Mouse (Mus musculus) limb, embryonic 11.5 days (tissue): ENCODE results near the gene Ptpn13. TPM values are rescaled to one million over a fixed set of nuclear protein-coding genes. Genes with fewer than 3 reads are reported as not detected.

Experiments used
- ATAC-seq: fragments of 200-750 bp; cut with Nextera tagmentation; 2 replicates; pipeline ENCODE4 v1.8.0; 2017; ENCODE audit warnings: low read depth; ENCODE audit not compliant: insufficient number of reproducible peaks, low FRiP score, low TSS enrichment
- DNase-seq: peaks from one replicate; pipeline ENCODE4 v3.0.0-alpha.2; 2015; ENCODE audit warnings: low spot score
- H3K27ac ChIP-seq: fragments of 300-500 bp; sonication (generic); replicated peaks from 2 replicates; pipeline ENCODE4 v1.5.1; 2014; ENCODE audit warnings: low read depth, mild to moderate bottlenecking, low read length
- H3K27me3 ChIP-seq: fragments of 300-500 bp; sonication (generic); 2 replicates; pipeline ENCODE4 v1.6.1; 2014; ENCODE audit warnings: mild to moderate bottlenecking, low read length, mixed read lengths; ENCODE audit not compliant: control insufficient read depth, insufficient read depth
- H3K36me3 ChIP-seq: fragments of 300-500 bp; sonication (generic); 2 replicates; pipeline ENCODE4 v1.6.1; 2014; ENCODE audit warnings: mild to moderate bottlenecking, low read length, moderate library complexity, mixed read lengths; ENCODE audit not compliant: control insufficient read depth, insufficient read depth
- H3K4me1 ChIP-seq: fragments of 300-500 bp; sonication (generic); 2 replicates; pipeline ENCODE4 v1.6.1; 2014; ENCODE audit warnings: low read length, mixed read lengths; ENCODE audit not compliant: control insufficient read depth, insufficient read depth
- H3K4me2 ChIP-seq: fragments of 300-500 bp; sonication (generic); 2 replicates; pipeline ENCODE4 v1.6.1; 2014; ENCODE audit warnings: low read depth, mild to moderate bottlenecking, moderate library complexity; ENCODE audit not compliant: severe bottlenecking
- H3K4me3 ChIP-seq: fragments of 300-500 bp; sonication (generic); 2 replicates; pipeline ENCODE4 v1.5.1; 2014; ENCODE audit warnings: low read depth, low read length
- H3K9ac ChIP-seq: fragments of 300-500 bp; sonication (generic); 2 replicates; pipeline ENCODE4 v1.6.1; 2014; ENCODE audit warnings: mild to moderate bottlenecking, low read length
- H3K9me3 ChIP-seq: fragments of 300-500 bp; sonication (generic); 2 replicates; pipeline ENCODE4 v1.6.1; 2016; ENCODE audit warnings: low read length; ENCODE audit not compliant: control insufficient read depth
- WGBS: fragments of 180-500 bp; shearing (Covaris S2); extraction: QIAGEN DNeasy Blood & Tissue Kit; methylation state at CpG from one replicate; pipeline ENCODE4 v1.1.7; 2014; 5-methylcytosine and 5-hydroxymethylcytosine counted together
- polyA plus RNA-seq: library from polyadenylated mRNA; unstranded; fragments of >200 nt; fragmentation: Nextera tagmentation; extraction: Ambion mirVana; gene quantifications from 2 replicates; pipeline ENCODE4 v1.2.1, GENCODE M21; 2014

The Ptpn13 gene
- polyA plus RNA-seq, 1 experiment from 2014 or later = 9.2 TPM

- Histone ChIP-seq H3K4me1 (no peaks in the 10 kb centered on the region), H3K27ac (no peak overlapping the region), H3K27me3 (no peaks in the 10 kb centered on the region), H3K36me3 (no peaks in the 10 kb centered on the region), H3K9me3 (no peaks in the 10 kb centered on the region), H3K4me3 (no peak overlapping the region), H3K4me2 (no peak overlapping the region), H3K9ac (no peak overlapping the region)
- WGBS = 89% methylated on average over 1 of the region's 1 CpGs
- DNase-seq = no peak
- no peak for ATAC-seq
These were observed 31.8 kb downstream of the Ptpn13 start for GRCm38 (mm10) chr5:103456794-103457193.

- no peak overlapping the region for H3K4me3 ChIP-seq
- H3K27ac ChIP-seq = no peak overlapping the region
- no peak overlapping the region for H3K4me2 ChIP-seq
- no peaks in the 10 kb centered on the region for H3K9me3 ChIP-seq
- WGBS = 52% methylated on average over 8 of the region's 8 CpGs
- H3K9ac ChIP-seq = no peak overlapping the region
- H3K27me3 ChIP-seq = no peaks in the 10 kb centered on the region
- no peak for ATAC-seq
- no peaks in the 10 kb centered on the region for H3K36me3 ChIP-seq
- H3K4me1 ChIP-seq = no peaks in the 10 kb centered on the region
- DNase-seq = no peak
These were observed 33.4 kb downstream of the Ptpn13 start for GRCm38 (mm10) chr5:103458411-103458810.

GRCm38 (mm10) chr5:103458959-103459675, 34.1 kb downstream of the Ptpn13 start:
- Histone ChIP-seq H3K9me3 (no peaks in the 10 kb centered on the region), H3K36me3 (no peaks in the 10 kb centered on the region), H3K27ac (no peak overlapping the region), H3K27me3 (no peaks in the 10 kb centered on the region), H3K4me3 (no peak overlapping the region), H3K4me1 (no peaks in the 10 kb centered on the region), H3K4me2 (no peak overlapping the region), H3K9ac (no peak overlapping the region)
- no peak for ATAC-seq
- 89% methylated on average over 8 of the region's 8 CpGs for WGBS
- no peak for DNase-seq

GRCm38 (mm10) chr5:103460903-103461302, 35.9 kb downstream of the Ptpn13 start:
- WGBS = 80% methylated on average over 6 of the region's 6 CpGs
- DNase-seq = no peak
- Histone ChIP-seq H3K9ac (no peak overlapping the region), H3K4me1 (no peaks in the 10 kb centered on the region), H3K9me3 (no peaks in the 10 kb centered on the region), H3K36me3 (no peaks in the 10 kb centered on the region), H3K27ac (no peak overlapping the region), H3K4me3 (no peak overlapping the region), H3K27me3 (no peaks in the 10 kb centered on the region), H3K4me2 (no peak overlapping the region)
- ATAC-seq = no peak

GRCm38 (mm10) chr5:103463661-103464219, 38.7 kb downstream of the Ptpn13 start:
- WGBS = 81% methylated on average over 10 of the region's 10 CpGs
- Histone ChIP-seq H3K4me3 (no peak overlapping the region), H3K9me3 (no peaks in the 10 kb centered on the region), H3K27ac (no peak overlapping the region), H3K36me3 (no peaks in the 10 kb centered on the region), H3K9ac (no peak overlapping the region), H3K27me3 (no peaks in the 10 kb centered on the region), H3K4me2 (no peak overlapping the region), H3K4me1 (no peaks in the 10 kb centered on the region)
- no peak for DNase-seq
- no peak for ATAC-seq

GRCm38 (mm10) chr5:103464329-103464728, 39.3 kb downstream of the Ptpn13 start:
- DNase-seq (no peak), ATAC-seq (no peak)
- 78% methylated on average over 4 of the region's 4 CpGs for WGBS
- Histone ChIP-seq H3K4me3 (no peak overlapping the region), H3K9me3 (no peaks in the 10 kb centered on the region), H3K27ac (no peak overlapping the region), H3K9ac (no peak overlapping the region), H3K4me1 (no peaks in the 10 kb centered on the region), H3K4me2 (no peak overlapping the region), H3K36me3 (no peaks in the 10 kb centered on the region), H3K27me3 (no peaks in the 10 kb centered on the region)

- ATAC-seq (no peak), DNase-seq (no peak)
- H3K4me1 ChIP-seq = no peaks in the 10 kb centered on the region
- H3K4me2 ChIP-seq = no peak overlapping the region
- H3K9ac ChIP-seq = no peak overlapping the region
- 91% methylated on average over 10 of the region's 10 CpGs for WGBS
- no peaks in the 10 kb centered on the region for H3K36me3 ChIP-seq
- H3K4me3 ChIP-seq = no peak overlapping the region
- H3K27me3 ChIP-seq = no peaks in the 10 kb centered on the region
- no peak overlapping the region for H3K27ac ChIP-seq
- H3K9me3 ChIP-seq = no peaks in the 10 kb centered on the region
These were observed 39.8 kb downstream of the Ptpn13 start for GRCm38 (mm10) chr5:103464771-103465170.

GRCm38 (mm10) chr5:103472670-103473069, 47.7 kb downstream of the Ptpn13 start:
- 91% methylated on average over 5 of the region's 5 CpGs for WGBS
- no peak for ATAC-seq
- no peaks in the 10 kb centered on the region for H3K27me3 ChIP-seq

More at GRCm38 (mm10) chr5:103472670-103473069, 47.7 kb downstream of the Ptpn13 start:
- Histone ChIP-seq H3K4me1 (no peaks in the 10 kb centered on the region), H3K4me3 (no peak overlapping the region), H3K9ac (no peak overlapping the region), H3K4me2 (no peak overlapping the region), H3K27ac (no peak overlapping the region), H3K36me3 (no peaks in the 10 kb centered on the region), H3K9me3 (no peaks in the 10 kb centered on the region)
- DNase-seq = no peak
